Mouse (Mus musculus) 3T3-L1 (cell line): Measurements from ENCODE around the gene Klk5.

Source experiments
- DNase-seq: peaks from one replicate; pipeline ENCODE4 v3.0.0-alpha.2; 2015; ENCODE audit warnings: low read depth, low spot score

Gene Klk5

DNA sequence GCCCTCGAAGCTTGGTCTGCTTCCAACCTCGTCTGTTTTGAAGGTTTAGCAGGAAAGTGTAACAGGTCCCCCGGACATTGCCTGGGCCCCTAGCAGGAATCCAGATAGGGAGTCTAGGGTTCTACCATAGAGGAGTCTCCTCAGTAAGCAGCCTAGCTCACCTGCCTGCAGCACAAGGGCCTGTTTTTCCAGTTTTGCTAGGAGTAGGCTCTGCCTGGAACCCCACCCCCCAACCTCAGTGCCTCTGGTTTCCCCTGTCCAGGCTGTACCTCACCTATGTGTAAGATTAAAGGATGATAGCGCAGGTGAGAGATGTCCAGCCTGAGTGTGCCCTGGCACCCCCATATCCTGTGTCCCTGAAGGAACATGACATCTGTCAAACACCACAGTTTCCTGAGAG is 34.7 kb downstream of the Klk5 start:
- no peak for DNase-seq

DNA sequence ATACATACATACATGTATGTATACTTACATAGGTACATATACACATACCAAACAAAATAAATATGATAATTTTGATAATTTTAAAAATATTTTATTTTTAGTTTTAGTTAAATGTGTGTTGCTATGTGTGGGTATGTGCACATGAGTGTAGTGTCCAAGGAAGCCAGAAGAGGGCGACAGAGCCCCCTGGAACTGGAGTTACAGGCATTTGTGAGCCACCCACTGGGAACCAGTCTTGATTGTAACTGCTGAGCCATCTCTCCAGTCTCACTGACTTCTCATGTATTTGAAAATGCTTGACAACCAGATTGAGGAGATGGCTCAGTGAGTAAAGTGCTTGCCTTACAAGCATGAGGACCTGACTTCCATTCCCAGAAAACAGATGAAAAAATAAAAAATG is 36.5 kb downstream of the Klk5 start:
- no peak for DNase-seq

DNA sequence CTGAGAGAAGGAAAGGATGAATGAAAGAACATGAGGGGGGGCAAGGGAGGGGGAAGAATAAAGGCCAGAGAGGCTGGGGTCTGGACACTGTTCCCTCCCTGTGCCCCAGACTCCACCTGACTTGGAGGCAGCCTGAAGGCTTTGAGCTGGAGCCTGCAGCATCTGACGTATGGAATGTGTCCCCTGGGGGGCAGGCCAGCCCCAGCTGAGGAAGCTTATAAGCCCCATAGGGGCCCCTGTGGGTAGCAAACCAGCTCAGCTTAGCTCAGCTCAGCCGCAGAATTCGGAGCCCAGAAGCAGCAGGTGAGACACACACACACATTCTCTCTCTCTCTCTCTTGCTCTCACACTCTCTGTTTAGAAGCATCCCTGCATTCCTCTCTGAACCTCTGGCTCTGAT is 39.1 kb downstream of the Klk5 start, which contains the start of gene Klk4:
Klk4 (plus strand) TSS at position 249 of the 400 bp plus-strand sequence.
- DNase-seq, result peak; percentile 6

DNA sequence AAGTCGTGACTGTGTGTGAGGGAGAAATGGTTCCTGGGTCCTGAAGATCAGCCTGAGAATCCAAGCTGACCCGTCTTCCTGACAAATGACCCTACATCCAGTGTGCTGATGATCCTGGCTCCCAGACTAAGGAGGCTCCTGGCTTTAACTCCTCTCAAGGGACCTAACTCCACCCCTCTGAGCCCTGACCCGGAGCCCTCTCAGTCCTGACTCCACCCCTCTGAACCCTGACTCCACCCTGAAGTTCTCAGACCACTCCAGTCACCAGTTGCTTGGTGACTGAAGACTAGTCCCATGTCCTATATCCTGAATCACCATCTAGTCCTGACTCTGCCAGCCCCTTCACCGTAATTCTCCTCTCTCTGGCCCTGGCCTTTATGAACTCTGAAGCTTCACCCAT is 40.6 kb downstream of the Klk5 start:
- no peak for DNase-seq

DNA sequence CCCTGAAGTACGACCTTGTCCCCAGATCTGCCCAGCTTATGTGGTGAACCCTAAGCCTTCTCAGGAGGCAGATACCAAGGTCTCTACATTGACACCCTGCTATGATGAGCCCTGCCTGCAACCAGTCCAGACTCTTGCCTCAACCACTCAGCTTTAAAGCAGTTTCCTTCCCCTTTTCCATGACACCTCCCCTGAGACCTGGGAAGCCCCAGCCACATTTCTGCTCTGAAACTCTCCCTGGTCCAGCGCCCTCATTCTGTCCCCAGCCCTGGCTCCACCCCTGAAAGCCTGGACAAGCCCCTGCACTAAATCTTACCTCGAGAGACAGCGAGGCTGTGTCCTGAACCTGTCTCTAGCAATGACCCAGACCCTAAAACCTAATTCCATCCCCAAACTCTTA is 41.0 kb downstream of the Klk5 start:
- no peak for DNase-seq

DNA sequence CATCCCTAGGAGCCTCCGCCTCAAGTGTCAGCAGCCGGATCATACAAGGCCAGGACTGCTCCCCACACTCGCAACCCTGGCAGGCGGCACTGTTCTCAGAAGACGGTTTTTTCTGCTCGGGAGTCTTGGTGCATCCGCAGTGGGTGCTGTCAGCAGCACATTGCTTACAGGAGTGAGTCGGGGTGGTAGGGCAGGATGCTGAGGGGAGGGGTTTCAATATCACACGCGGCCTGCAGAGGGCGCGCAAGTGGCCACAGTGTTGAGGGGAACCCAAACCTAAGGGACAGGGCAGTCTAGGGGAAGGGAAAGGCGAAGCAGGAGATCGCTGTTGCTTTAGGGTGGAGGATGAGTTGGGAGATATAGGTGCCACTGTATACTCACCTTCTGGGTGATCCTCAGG is 41.8 kb downstream of the Klk5 start:
- DNase-seq, result no peak

DNA sequence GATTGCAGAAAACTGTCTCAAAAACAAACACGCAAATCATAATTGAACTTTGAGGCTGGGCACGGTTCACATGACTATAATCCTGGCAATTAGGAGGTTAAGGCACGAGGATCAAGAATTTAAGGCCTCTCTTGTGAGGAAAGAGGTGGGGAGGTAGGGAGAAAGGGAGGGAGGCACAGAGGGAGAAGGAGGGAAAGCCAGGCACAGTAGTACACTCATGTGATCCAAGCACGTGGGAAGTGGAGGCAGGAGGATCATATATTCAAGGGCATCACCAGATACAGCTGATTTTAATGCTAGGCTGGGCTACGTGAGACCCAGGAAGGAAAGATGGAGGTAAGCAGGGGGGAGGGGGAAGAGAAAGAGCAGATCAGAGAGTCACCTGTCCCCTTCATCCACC is 49.6 kb downstream of the Klk5 start:
- no peak for DNase-seq

DNA sequence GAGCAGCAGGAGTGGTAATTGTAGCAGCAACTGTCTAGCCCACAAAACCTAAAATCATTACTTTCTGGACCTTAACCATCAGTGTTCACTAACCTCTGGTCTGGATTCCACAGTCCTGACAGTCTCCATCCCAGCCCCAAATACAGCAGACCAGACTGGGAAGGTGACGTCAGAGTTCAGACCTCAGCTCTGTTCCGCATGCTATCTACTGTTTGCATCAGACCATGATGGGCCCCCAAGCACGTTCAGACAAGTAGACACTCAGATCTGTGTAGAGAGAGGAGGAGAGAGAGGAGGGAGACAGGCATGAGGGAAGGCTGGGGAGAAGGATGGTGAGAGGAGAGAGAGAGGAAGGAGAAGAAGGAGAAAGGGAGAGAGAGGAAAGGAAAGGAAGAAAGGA is 50.0 kb downstream of the Klk5 start:
- no peak for DNase-seq

DNA sequence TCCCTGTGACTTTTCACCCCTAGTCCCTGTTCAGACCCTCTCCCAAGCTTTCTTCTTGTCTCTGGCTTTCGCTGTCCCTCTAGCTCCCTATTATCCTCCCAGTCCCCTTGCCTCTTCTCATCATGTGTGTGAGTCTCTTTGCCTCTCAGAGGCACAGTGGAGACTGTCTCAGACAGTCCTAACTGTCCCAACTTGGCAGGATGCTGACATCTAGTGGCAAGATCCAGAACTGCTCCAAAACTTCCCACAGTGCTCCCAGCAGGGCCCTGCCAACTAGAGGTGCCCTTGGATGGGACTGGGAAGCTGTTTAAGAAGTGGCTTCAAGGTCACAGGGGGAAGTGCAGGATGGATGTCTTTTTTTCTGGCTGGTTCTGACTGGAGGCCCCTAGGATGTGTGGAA is 53.1 kb downstream of the Klk5 start:
- peak; percentile 91 for DNase-seq
